Mouse (Mus musculus) forelimb bud, embryonic 11.5 days (tissue): ENCODE data around the gene Cav1.

Experiments used
- DNase-seq: peaks from one replicate; pipeline ENCODE4 v3.0.0-alpha.2; 2012; ENCODE audit warnings: low read depth, low spot score

Gene Cav1

GRCm38 (mm10) chr6:17317167-17317524, 11.0 kb downstream of the Cav1 start:
- DNase-seq, result no peak

GRCm38 (mm10) chr6:17317944-17318343, 11.8 kb downstream of the Cav1 start:
- no peak for DNase-seq

- DNase-seq, result no peak
These were observed 15.8 kb downstream of the Cav1 start for GRCm38 (mm10) chr6:17321976-17322375.

- no peak for DNase-seq
These were observed 21.1 kb downstream of the Cav1 start for GRCm38 (mm10) chr6:17327216-17327615.

- DNase-seq, result no peak
These were observed 23.7 kb downstream of the Cav1 start for GRCm38 (mm10) chr6:17329801-17330200.

GRCm38 (mm10) chr6:17337724-17338123, 31.6 kb downstream of the Cav1 start:
- DNase-seq, result no peak

- DNase-seq, result no peak
These were observed 34.3 kb downstream of the Cav1 start for GRCm38 (mm10) chr6:17340406-17340805.

- no peak for DNase-seq
These were observed 41.9 kb downstream of the Cav1 start for GRCm38 (mm10) chr6:17348011-17348410.

GRCm38 (mm10) chr6:17350803-17351202, 44.7 kb downstream of the Cav1 start:
- no peak for DNase-seq

GRCm38 (mm10) chr6:17358896-17359690, 53.0 kb downstream of the Cav1 start:
- DNase-seq, result peak; percentile 56

GRCm38 (mm10) chr6:17362771-17363170, 56.6 kb downstream of the Cav1 start:
- DNase-seq, result no peak

- DNase-seq, result no peak
These were observed 57.5 kb downstream of the Cav1 start for GRCm38 (mm10) chr6:17363446-17364179.

GRCm38 (mm10) chr6:17374326-17374725, 68.2 kb downstream of the Cav1 start:
- DNase-seq, result no peak

- no peak for DNase-seq
These were observed 71.2 kb downstream of the Cav1 start for GRCm38 (mm10) chr6:17377371-17377770.

GRCm38 (mm10) chr6:17380102-17380501, 74.0 kb downstream of the Cav1 start:
- DNase-seq, result no peak

- no peak for DNase-seq
These were observed 75.6 kb downstream of the Cav1 start for GRCm38 (mm10) chr6:17381690-17382089.

- DNase-seq, result no peak
These were observed 79.4 kb downstream of the Cav1 start for GRCm38 (mm10) chr6:17385531-17385930.

- DNase-seq, result no peak
These were observed 82.0 kb downstream of the Cav1 start for GRCm38 (mm10) chr6:17387991-17388710.
